Mouse (Mus musculus) ES-Bruce4 (cell line): ENCODE data around the gene Slc22a18. TPM values are rescaled to one million over a fixed set of nuclear protein-coding genes. Genes with fewer than 3 reads are reported as not detected.
A peak's percentile ranks its signal among the peaks of the same experiment; 100 is the strongest.

Experiments
- H3K27ac ChIP-seq: 2 replicates; pipeline ENCODE4 v1.5.1; 2012; ENCODE audit warnings: low read length, inconsistent platforms; ENCODE audit not compliant: insufficient read depth
- H3K27me3 ChIP-seq: 2 replicates; pipeline ENCODE4 v1.6.1; 2012; ENCODE audit warnings: mild to moderate bottlenecking, low read length, inconsistent platforms; ENCODE audit not compliant: control insufficient read depth, poor library complexity, insufficient read depth, severe bottlenecking
- H3K36me3 ChIP-seq: 2 replicates; pipeline ENCODE4 v1.6.1; 2012; ENCODE audit warnings: inconsistent platforms, mild to moderate bottlenecking, low read length, moderate library complexity; ENCODE audit not compliant: control insufficient read depth, poor library complexity, insufficient read depth, severe bottlenecking
- H3K4me1 ChIP-seq: one replicate; pipeline ENCODE4 v1.8.1; 2011; ENCODE audit warnings: low read length; ENCODE audit not compliant: control insufficient read depth, insufficient read depth
- H3K4me3 ChIP-seq: 2 replicates; pipeline ENCODE4 v1.5.1; 2011; ENCODE audit warnings: low read depth, mild to moderate bottlenecking, low read length
- H3K9ac ChIP-seq: 2 replicates; pipeline ENCODE4 v1.6.1; 2012; ENCODE audit warnings: low read depth, mild to moderate bottlenecking, inconsistent platforms; ENCODE audit not compliant: poor library complexity, severe bottlenecking
- H3K9me3 ChIP-seq: replicated peaks from 2 replicates; pipeline ENCODE4 v1.6.1; 2012; ENCODE audit warnings: mild to moderate bottlenecking, low read length, inconsistent platforms; ENCODE audit not compliant: control insufficient read depth, poor library complexity, insufficient read depth, severe bottlenecking
- CTCF ChIP-seq: IDR thresholded peaks from one replicate; pipeline ENCODE4 v1.8.1; 2011; ENCODE audit warnings: low read depth, low read length
- EP300 ChIP-seq: IDR thresholded peaks from 2 replicates; pipeline ENCODE4 v1.6.1; 2011; ENCODE audit warnings: low read depth, low read length; ENCODE audit not compliant: insufficient read depth
- POLR2A ChIP-seq: IDR thresholded peaks from one replicate; pipeline ENCODE4 v1.8.1; 2011; ENCODE audit warnings: low read length; ENCODE audit not compliant: insufficient read depth
- polyA plus RNA-seq: library from polyadenylated mRNA; stranded (reverse); fragments of >200 nt; gene quantifications from 2 replicates; pipeline ENCODE4 v1.2.4, GENCODE M21; 2011; ENCODE audit warnings: low read depth; ENCODE audit not compliant: missing spikeins, insufficient read depth, insufficient read length

Gene Slc22a18
- polyA plus RNA-seq, 1 experiment = 4.5 TPM

- TF ChIP-seq CTCF (no peak), EP300 (no peak), POLR2A (no peak)
- peaks cover 5% of the 10 kb centered on the region for H3K4me1 ChIP-seq
- H3K27ac ChIP-seq = no peak overlapping the region
- H3K4me3 ChIP-seq = peak overlapping the region; percentile 39
- H3K36me3 ChIP-seq = no peaks in the 10 kb centered on the region
- H3K9me3 ChIP-seq = no peaks in the 10 kb centered on the region
- H3K27me3 ChIP-seq = peaks cover 4% of the 10 kb centered on the region
- peak overlapping the region; percentile 69 for H3K9ac ChIP-seq
Measured at GRCm38 (mm10) chr7:143464811-143465560, 8.6 kb upstream of the Slc22a18 start.

GRCm38 (mm10) chr7:143466099-143466677 lies 7.3 kb upstream of the Slc22a18 start:
- Histone ChIP-seq H3K4me3 (no peak overlapping the region), H3K27ac (no peak overlapping the region), H3K4me1 (peaks cover 5% of the 10 kb centered on the region), H3K9ac (no peak overlapping the region), H3K27me3 (no peaks in the 10 kb centered on the region; the same call in 1 of the 2 replicates), H3K36me3 (no peaks in the 10 kb centered on the region), H3K9me3 (no peaks in the 10 kb centered on the region)
- TF ChIP-seq CTCF (peak; percentile 91), EP300 (no peak)

GRCm38 (mm10) chr7:143467714-143468113 lies 5.8 kb upstream of the Slc22a18 start:
- H3K27ac ChIP-seq = no peak overlapping the region
- H3K4me1 ChIP-seq = peaks cover 3% of the 10 kb centered on the region

GRCm38 (mm10) chr7:143469946-143470345 lies 3.6 kb upstream of the Slc22a18 start:
- Histone ChIP-seq H3K4me3 (no peak overlapping the region), H3K27me3 (no peaks in the 10 kb centered on the region; the same call in 1 of the 2 replicates), H3K9me3 (no peaks in the 10 kb centered on the region), H3K27ac (no peak overlapping the region), H3K9ac (no peak overlapping the region), H3K36me3 (no peaks in the 10 kb centered on the region), H3K4me1 (peaks cover 3% of the 10 kb centered on the region)
- TF ChIP-seq CTCF = peak; percentile 85
- no peak for TF ChIP-seq EP300
- TF ChIP-seq POLR2A = no peak

More at GRCm38 (mm10) chr7:143467714-143468113, 5.8 kb upstream of the Slc22a18 start:
- no peaks in the 10 kb centered on the region for H3K36me3 ChIP-seq
- no peak overlapping the region for H3K4me3 ChIP-seq
- no peaks in the 10 kb centered on the region for H3K9me3 ChIP-seq
- TF ChIP-seq EP300 (0 out of 2 replicates have a peak, but pooled peaks have one; percentile 35), CTCF (no peak)
- no peak overlapping the region for H3K9ac ChIP-seq
- H3K27me3 ChIP-seq = no peaks in the 10 kb centered on the region; the same call in 1 of the 2 replicates

- H3K9ac ChIP-seq = no peak overlapping the region
- TF ChIP-seq POLR2A (no peak), EP300 (no peak)
- no peaks in the 10 kb centered on the region for H3K36me3 ChIP-seq
- H3K4me3 ChIP-seq = peak overlapping the region; percentile 52; the same call in 1 of the 2 replicates
- no peaks in the 10 kb centered on the region for H3K9me3 ChIP-seq
- no peaks in the 10 kb centered on the region for H3K4me1 ChIP-seq
- H3K27ac ChIP-seq = no peak overlapping the region
- no peaks in the 10 kb centered on the region for H3K27me3 ChIP-seq
Measured at GRCm38 (mm10) chr7:143474811-143475210, 1.3 kb downstream of the Slc22a18 start.

- TF ChIP-seq CTCF (no peak), EP300 (no peak), POLR2A (no peak)
- Histone ChIP-seq H3K9me3 (no peaks in the 10 kb centered on the region), H3K27ac (no peak overlapping the region), H3K4me3 (no peak overlapping the region), H3K9ac (no peak overlapping the region), H3K36me3 (no peaks in the 10 kb centered on the region), H3K4me1 (no peaks in the 10 kb centered on the region), H3K27me3 (no peaks in the 10 kb centered on the region)
Measured at GRCm38 (mm10) chr7:143475876-143476275, 2.3 kb downstream of the Slc22a18 start.
